Mouse (Mus musculus): ENCODE measurements around the gene Pgghg. TPM values are rescaled to one million over a fixed set of nuclear protein-coding genes. Genes with fewer than 3 reads are reported as not detected.
"Not testable (repeated sequence)": the region's sequence is repeated elsewhere in the genome, so short reads cannot be mapped to it uniquely, and the experiment has no call there.

Pgghg gene
- total and polyA plus RNA-seq, 3 experiments: 26.5 to 56.0 (median 48.7) TPM

- DNase-seq: no peak
Measured at GRCm38 (mm10) chr7:140955342-140955741, 14.2 kb downstream of the Pgghg start.

GRCm38 (mm10) chr7:140955758-140956555 lies 14.8 kb downstream of the Pgghg start, which contains the start of the genes Gm45717 and Ifitm2:
Gm45717 (minus strand) TSS chr7:140955937.
Ifitm2 (minus strand) TSS chr7:140955987.
- DNase-seq: peak; percentile 89

GRCm38 (mm10) chr7:140956556-140956869 lies 15.3 kb downstream of the Pgghg start:
- DNase-seq: no peak

GRCm38 (mm10) chr7:140959181-140959901 lies 18.1 kb downstream of the Pgghg start:
- no peak for DNase-seq

GRCm38 (mm10) chr7:140960026-140960425 lies 18.8 kb downstream of the Pgghg start:
- DNase-seq: no peak

GRCm38 (mm10) chr7:140961416-140961815 lies 20.2 kb downstream of the Pgghg start:
- no peak for DNase-seq

GRCm38 (mm10) chr7:140962733-140963132 lies 21.5 kb downstream of the Pgghg start:
- DNase-seq: no peak

GRCm38 (mm10) chr7:140966921-140967320 lies 25.7 kb downstream of the Pgghg start, which contains the start of gene Ifitm1:
Ifitm1 (plus strand) TSS chr7:140967221.
- no peak for DNase-seq

- no peak for DNase-seq
Measured at GRCm38 (mm10) chr7:140967862-140968591, 26.8 kb downstream of the Pgghg start.

- not testable (repeated sequence) for DNase-seq
Measured at GRCm38 (mm10) chr7:140968710-140969109, 27.5 kb downstream of the Pgghg start.

- DNase-seq: no peak
Measured at GRCm38 (mm10) chr7:140970931-140971330, 29.7 kb downstream of the Pgghg start.

- no peak for DNase-seq
Measured at GRCm38 (mm10) chr7:140971479-140972171, 30.4 kb downstream of the Pgghg start.

GRCm38 (mm10) chr7:140973396-140974165 lies 32.4 kb downstream of the Pgghg start:
- DNase-seq: peak; percentile 42

GRCm38 (mm10) chr7:140974940-140975339 lies 33.7 kb downstream of the Pgghg start:
- no peak for DNase-seq

GRCm38 (mm10) chr7:140975465-140975864 lies 34.3 kb downstream of the Pgghg start:
- no peak for DNase-seq

GRCm38 (mm10) chr7:140976720-140977119 lies 35.5 kb downstream of the Pgghg start:
- not testable (repeated sequence) for DNase-seq

- no peak for DNase-seq
Measured at GRCm38 (mm10) chr7:140981704-140982103, 40.5 kb downstream of the Pgghg start.

- no peak for DNase-seq
Measured at GRCm38 (mm10) chr7:140982971-140983370, 41.8 kb downstream of the Pgghg start.

GRCm38 (mm10) chr7:140987182-140988138 lies 46.3 kb downstream of the Pgghg start:
- DNase-seq: no peak

GRCm38 (mm10) chr7:140989022-140989421 lies 47.8 kb downstream of the Pgghg start:
- no peak for DNase-seq
